Mouse (Mus musculus) myocyte (in vitro differentiated cells): ENCODE measurements around the gene Gsdme.

Experiments
- CEBPB ChIP-seq: IDR thresholded peaks from 2 replicates; pipeline ENCODE4 v1.6.1; 2011; ENCODE audit warnings: mild to moderate bottlenecking, moderate library complexity; ENCODE audit not compliant: poor library complexity, insufficient read depth, severe bottlenecking
- MAX ChIP-seq: IDR thresholded peaks from one replicate; pipeline ENCODE4 v1.6.1; 2011; ENCODE audit warnings: low read depth, mild to moderate bottlenecking, control low read depth
- MYOG ChIP-seq, 3 experiments: IDR thresholded peaks; one replicate each; pipeline ENCODE4 v1.6.1; 2011; ENCODE audit warnings: control low read depth in 2 of 3, low read depth in 2 of 3, mild to moderate bottlenecking in 2 of 3; ENCODE audit not compliant: insufficient read length in 2 of 3, control insufficient read depth in 1 of 3, insufficient read depth in 1 of 3
- POLR2A ChIP-seq: IDR thresholded peaks from one replicate; pipeline ENCODE4 v1.6.1; 2011; ENCODE audit warnings: low read depth, mild to moderate bottlenecking, control low read depth, moderate library complexity; ENCODE audit not compliant: insufficient read length
- USF1 ChIP-seq: IDR thresholded peaks from one replicate; pipeline ENCODE4 v1.6.1; 2011; ENCODE audit warnings: low read depth, mild to moderate bottlenecking, control low read depth, moderate library complexity

- TF ChIP-seq MAX (no peak), CEBPB (no peak), MYOG (IDR thresholded peaks at IDR 0.05; ENCODE audit: control insufficient read depth in 1 of 3, insufficient read depth in 1 of 3, insufficient read length in 2 of 3, low read depth in 2 of 3) (no peak), USF1 (no peak), POLR2A (no peak)
These were observed 117.5 kb downstream of the Gsdme start for GRCm38 (mm10) chr6:50146158-50146557.
